Mouse (Mus musculus): Measurements from ENCODE around the gene Ctdnep1.
"Not testable (repeated sequence)": the region's sequence is repeated elsewhere in the genome, so short reads cannot be mapped to it uniquely, and the experiment has no call there.

The Ctdnep1 gene

DNA sequence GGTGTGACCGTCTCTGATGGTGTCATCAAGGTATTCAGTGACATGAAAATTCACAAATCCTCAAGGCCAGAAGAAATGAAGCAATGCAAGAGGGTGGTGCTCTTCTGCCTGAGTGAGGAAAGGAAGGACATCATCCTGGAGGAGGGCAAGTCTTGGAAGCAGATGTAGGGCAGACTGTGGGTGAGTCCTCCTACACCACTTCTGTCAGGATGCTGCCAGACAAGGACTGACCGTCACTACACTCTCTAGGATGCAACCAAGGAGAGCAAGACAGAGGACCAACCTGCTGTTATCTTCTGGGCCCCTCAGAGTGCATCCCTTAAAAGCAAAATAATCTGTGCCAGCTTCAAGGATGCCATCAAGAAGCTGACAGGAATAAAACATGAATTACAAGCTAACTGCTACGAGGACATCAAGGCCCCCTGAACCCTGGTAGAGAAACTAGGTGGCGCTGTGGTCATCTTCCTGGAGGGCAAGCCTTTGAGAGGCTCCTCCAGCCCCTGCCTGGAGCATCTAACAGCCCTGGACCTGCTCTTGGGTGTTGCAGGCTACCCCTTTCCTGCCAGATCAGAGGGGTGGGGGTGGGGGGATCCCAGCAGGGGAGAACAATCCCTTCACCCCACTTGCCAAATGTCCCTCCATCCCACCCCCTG lies 30.0 kb upstream of the Ctdnep1 start:
- no peak for DNase-seq (ENCODE audit: low read depth)

DNA sequence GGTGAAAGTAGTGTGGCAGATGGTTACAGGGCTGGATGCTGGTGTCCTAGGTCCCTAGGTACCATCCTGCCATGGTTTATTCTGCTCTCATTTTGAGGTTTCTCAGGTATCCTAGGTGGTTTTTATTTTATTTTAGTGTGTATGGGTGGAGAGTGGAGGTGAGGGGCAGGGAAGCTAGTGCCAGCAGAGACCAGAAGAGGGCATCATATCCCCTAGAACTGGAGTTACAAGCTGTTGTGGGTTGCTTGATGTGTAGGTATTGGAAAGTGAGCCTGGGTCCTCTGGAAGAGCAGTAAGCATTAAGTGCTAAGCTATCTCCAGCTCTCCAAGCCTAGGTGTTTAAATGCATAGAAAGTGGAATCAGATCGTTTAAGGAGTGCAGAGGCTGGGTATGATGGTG lies 28.7 kb upstream of the Ctdnep1 start:
- DNase-seq (ENCODE audit: low read depth) = no peak

DNA sequence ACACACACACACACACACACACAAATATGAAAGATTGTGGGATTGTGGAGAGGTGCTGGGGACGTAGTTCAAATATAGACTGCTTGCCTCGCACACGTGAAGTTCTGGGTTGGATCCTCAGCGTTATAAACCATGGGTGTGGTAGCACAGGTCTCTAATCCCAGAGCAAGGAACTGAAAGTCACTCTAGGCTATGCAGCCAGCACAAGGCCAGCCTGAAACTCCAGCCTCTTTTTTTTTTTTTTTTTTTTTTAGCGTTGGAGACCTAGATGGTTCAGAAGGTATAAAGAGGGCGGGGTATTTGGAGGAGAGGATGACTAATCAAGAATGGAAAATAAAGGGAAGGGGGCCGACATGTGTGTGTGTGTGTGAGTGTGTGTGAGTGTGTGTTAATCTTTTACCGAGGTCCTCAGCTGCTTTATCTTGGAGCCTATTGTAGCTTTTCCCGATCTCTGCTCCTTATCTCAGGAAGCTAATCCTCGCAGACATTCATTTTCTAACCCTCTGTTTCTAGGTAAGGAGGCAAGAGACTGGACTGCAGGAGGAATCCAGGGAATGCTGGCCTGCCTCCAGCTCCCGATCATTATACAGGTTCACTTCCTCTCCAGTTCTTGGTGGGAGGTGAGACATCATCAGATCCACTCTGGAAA lies 27.6 kb upstream of the Ctdnep1 start:
- DNase-seq (ENCODE audit: low read depth) = no peak

DNA sequence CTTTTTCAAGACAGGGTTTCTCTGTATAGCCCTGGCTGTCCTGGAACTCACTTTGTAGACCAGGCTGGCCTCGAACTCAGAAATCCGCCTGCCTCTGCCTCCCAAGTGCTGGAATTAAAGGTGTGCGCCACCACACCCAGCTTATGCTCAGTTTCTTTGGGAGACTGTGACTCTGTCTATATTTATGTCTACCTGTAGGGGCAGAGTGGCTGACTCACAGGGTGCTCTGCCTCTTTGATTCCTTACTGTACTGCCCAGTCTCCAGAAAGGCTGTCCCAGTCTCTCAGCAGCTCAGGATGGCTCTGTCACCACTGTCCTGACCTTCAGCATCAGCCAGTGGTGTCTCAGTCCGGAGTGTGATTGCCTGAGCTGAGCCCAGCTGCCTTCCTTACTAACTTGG lies 25.3 kb upstream of the Ctdnep1 start:
- not testable (repeated sequence) for DNase-seq (ENCODE audit: low read depth)

DNA sequence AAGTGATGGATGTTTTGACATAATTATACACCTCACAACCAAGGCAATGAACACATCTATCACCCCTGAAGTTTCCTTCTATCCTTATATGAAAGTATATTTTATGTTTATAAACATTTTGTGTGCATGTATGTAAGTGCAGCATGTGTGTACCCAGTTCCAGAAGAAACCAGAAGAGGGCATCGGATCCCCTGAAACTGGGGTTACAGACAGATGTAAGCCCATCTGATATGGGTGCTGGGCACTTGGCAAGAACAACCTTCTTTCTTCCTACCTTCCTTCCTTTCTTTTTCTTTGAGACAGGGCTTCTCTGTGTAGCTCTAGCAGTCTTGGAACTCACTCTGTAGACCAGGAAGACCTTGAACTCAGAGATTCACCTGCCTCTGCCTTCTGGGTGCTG lies 24.7 kb upstream of the Ctdnep1 start:
- DNase-seq (ENCODE audit: low read depth) = no peak

DNA sequence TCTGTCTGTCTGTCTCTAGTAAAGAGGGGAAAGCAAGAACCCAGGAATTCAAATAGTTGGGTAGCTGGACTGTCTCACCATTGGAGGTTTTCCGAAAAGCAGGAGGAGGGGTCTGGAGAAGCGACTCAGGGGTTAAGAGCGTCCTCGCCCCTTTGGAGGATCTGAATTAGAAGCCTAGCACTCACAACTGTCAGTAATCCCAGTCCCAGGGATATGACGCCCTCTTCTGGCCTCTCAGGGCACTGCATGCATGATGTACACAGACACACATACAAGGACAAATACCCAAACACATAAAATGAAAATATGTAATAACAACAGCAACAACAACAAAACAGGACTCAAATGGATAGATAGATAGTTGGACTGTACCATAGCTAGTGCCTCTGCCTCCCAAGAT lies 20.3 kb upstream of the Ctdnep1 start:
- no peak for DNase-seq (ENCODE audit: low read depth)

DNA sequence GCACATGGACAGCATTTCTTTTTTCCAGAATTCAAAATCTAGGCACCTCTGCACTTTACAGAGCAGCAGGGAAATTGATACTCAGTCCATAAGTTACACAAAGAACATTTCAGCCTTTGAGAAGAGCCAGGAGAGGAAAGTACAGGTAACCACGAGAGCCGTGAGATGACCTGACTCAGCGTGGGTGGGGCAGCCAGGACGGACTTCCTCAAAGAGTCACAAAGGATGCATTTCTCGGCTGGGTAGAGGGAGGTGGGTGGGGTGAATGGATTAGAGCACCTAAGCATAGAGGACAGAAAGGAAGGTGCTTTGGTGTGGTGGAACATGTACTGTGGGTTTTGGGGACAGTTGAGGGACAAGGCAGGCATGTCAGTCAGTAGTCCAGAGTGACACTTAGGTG lies 19.1 kb upstream of the Ctdnep1 start:
- no peak for DNase-seq (ENCODE audit: low read depth)

DNA sequence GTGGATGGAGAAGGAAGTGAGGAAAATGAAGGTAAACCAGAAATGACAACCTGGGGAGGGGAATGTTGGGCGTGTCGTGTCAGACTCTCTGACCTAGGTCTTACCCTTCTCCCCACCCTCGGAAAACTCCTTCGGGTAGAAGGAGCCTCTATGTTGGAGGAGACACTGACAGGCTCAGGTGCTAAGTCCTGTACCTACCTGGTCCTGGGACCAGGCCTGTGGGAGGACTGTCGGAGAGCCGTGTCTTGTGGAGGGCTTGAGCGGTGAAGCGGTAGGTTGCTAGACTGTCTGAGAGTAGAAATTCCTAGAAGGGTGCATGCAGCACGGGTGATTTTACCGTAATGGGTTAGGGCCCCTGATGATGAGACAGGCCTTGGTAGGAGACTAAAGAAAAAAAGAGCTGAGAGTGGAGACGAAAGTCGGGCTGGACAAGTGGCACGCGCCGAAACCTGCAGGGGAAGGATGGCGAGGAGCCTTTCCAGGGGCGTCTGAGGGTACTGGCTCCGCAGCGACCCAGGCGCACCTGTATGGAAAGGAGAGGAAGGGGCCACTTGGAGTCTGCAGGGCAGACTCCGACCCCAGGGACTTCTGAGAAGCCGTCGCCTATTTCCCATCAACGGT lies 16.2 kb upstream of the Ctdnep1 start, which contains the start of gene Cldn7:
Gene Cldn7, plus strand, starts transcription at position 130 of the 621 bp plus-strand sequence.
- DNase-seq (ENCODE audit: low read depth) = no peak

DNA sequence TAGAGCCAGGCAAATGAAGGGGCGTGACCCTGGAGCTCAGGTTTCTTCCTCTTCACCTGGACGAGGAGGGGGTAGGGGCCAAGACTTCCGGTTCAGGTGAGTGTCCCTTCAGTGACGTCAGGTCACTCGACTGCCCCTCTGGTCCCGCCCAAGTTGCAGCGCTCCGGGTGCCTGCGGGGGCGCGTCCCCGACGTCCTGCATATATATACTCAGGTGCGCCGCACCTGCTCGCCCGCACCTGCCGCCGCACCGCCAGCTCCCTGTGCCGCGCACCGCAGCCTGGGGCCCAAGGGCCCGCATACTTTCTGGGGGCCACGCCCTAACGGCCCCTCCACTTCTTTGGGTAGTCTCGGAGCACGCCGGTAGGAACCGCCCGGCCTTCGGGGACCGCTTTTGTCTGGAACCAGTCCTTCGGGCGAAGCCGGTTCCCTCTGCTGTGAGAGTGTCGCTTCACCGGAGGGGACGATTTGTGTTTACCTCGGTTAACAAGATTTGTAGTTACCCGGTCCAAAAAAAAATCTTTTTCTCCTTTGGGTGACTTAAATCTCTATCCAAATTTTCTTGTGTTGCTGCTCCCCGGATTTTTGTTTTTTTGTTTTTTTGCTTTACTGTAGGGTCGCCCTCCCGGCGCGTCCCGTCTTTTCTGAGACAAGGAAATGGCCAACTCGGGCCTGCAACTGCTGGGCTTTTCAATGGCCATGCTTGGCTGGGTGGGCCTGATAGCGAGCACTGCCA lies 15.5 kb upstream of the Ctdnep1 start:
- no peak for DNase-seq (ENCODE audit: low read depth)

DNA sequence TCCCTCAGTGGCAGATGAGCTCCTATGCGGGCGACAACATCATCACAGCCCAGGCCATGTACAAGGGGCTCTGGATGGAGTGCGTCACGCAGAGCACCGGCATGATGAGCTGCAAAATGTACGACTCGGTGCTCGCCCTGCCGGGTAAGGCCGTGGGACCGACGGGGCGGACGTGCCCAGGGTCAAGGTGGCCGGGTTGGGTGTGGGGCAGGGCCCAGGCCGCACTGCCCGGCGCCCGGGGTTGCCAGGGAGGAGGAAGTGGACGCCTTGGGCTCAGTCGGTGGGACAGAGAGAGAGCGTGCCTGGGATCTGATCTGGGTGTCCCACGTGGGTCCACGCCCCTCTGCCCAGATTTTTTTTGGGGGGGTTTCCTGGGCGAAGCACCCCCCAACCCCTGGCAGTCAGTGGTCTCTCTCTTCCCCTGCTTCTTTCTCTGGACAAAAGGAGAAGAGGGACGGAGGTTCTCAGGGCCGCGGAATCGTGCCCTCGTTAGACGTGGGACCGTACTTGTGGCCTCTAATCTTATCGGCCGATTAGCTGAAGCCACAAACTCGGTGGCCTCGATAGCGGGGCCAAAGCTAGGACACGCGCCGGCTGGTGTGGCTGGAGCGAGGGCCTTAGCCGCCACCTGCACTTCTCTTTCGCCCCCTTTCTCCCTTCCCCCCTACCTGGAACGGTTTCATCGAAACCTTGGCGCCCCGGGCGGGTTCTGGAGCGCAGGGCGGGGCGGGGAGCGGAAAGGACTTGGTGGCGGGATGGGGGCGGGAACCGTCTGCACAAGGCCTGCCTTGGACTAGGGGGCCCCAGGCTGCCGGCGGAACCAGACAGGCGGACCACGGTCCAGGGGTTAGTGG lies 14.7 kb upstream of the Ctdnep1 start:
- no peak for DNase-seq (ENCODE audit: low read depth)

DNA sequence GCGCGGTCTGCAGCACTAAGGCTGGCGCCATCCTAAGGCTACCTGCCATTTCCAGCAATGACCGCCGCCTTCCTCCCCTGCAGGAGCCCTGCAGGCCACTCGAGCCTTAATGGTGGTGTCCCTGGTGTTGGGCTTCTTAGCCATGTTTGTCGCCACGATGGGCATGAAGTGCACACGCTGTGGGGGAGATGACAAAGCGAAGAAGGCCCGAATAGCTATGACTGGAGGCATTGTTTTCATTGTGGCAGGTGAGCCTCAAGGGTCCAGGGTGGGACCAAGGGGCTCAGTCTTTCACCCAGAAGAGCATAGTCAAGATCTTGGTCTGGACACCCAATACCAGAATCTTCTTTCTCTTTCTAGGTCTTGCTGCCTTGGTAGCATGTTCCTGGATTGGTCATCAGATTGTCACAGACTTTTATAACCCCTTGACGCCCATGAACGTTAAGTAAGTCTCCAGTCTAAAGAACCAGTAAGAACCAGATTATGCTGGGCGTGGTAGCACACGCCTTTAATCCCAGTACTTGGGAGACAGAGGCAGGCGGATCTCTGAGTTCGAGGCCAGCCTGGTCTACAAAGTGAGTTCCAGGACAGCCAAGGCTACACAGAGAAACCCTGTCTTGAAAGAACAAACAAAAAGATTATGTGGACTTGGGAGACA lies 14.0 kb upstream of the Ctdnep1 start:
- no peak for DNase-seq (ENCODE audit: low read depth)

DNA sequence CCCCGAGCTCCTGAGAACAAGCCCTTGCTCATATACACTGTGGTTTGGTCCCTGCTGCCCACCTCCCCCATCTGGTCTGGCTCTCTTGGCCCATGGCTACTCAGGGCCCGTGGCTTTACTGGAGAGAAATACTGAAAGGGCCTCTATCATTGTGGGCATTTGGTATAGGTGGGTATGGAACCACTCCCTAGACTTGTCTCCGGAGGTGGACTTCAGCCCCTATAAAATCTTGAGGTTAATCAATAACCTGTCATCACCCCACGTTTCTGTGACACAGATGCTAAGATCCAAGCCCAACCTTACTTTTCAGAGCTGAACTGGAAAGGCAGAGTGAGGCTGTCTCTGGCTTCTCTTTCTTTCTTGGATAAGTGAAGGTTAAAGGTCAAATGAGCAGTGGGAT lies 12.2 kb upstream of the Ctdnep1 start:
- DNase-seq (ENCODE audit: low read depth) = no peak

DNA sequence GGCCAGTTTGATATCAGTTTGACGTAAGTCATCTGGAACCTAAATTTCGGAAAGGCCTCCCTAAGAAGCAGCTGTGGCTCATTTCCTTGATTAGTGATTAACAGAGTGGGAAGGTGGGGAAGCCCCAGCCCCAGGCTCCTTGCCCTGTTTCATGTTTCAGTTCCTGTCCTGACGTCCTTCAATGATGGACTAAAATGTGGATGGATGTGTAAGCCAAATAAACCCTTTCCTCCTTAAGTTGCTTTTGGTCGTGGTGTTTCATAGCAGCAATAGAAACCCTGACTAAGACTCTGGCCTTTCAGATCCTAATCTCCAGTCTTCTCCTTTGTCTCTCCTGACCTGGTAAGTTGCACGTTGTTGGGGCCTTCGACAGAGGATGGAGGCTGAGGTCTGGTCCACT lies 10.7 kb upstream of the Ctdnep1 start:
- no peak for DNase-seq (ENCODE audit: low read depth)

DNA sequence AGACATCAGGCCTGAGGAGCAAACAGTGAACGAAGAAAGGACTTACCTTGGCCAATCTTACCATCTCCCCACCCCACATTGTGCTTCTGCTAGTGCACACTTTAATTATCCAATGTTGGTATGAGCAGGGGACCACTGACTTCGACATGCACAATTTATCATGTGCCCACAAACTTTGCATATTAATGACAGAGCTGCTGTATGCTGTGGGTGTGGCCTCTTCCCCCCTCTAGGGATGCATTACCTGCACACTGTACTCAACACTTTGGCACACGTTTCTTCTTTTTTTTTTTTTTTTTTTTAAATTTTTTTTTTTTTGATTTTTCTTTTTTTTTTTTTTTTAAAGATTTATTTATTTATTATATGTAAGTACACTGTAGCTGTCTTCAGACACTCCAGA lies 10.2 kb upstream of the Ctdnep1 start:
- no peak for DNase-seq (ENCODE audit: low read depth)

DNA sequence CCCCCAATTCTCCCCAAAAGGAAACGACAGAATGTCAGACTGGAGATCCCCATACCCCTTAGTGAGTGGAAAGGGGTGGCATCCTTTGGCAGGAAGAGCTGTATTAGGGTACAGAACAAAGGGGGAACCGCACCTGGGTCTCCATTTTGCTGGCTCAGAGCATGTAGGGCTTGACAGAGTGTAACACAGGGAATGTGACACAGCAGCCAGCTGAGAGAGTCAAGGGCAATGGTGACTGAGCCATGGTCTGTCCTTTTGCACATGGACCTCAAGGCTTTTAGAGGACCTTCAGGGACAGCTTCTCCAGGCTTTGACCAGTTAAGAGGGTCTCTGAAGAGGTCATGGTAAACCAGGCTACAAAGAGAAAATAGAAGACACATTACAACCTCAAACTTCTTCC lies 6.0 kb upstream of the Ctdnep1 start:
- DNase-seq (ENCODE audit: low read depth) = no peak

DNA sequence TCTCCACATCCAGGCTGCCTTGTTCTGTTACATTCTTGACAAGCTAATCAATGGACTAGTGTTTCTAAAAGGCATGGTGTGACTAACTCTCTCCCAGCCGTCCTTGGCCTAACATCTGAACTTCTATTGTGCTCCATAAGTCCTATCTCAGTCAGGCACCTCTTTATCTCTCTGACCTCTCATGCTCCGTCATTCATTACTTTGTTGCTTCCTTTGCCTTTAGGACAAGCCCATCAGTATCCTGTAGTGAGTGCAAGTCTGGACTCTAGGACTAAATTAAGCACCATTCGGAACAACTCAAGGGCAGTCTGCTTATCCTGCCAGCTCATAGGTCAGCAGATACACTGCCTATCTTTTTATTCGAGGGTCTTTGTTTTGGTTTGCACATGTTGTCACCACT lies 4.7 kb upstream of the Ctdnep1 start:
- no peak for DNase-seq (ENCODE audit: low read depth)

DNA sequence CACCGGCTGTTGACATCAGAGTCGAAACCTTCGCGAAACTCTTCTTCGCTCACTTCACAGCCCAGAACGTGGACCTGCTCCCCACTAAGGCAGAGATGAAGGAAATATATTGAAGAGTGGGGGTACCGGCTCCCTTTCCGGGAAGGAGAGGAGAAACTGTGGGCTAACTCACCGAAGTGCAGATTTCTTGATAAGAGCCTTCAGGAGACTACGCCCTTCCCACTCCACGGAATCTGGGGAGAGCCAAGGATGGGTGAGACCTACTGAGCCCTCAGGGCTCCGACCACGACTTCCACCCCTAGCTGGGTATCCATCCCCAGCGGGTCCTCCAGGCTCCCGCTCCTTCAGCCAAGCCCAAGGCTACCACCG lies 1.1 kb upstream of the Ctdnep1 start:
- no peak for DNase-seq (ENCODE audit: low read depth)

DNA sequence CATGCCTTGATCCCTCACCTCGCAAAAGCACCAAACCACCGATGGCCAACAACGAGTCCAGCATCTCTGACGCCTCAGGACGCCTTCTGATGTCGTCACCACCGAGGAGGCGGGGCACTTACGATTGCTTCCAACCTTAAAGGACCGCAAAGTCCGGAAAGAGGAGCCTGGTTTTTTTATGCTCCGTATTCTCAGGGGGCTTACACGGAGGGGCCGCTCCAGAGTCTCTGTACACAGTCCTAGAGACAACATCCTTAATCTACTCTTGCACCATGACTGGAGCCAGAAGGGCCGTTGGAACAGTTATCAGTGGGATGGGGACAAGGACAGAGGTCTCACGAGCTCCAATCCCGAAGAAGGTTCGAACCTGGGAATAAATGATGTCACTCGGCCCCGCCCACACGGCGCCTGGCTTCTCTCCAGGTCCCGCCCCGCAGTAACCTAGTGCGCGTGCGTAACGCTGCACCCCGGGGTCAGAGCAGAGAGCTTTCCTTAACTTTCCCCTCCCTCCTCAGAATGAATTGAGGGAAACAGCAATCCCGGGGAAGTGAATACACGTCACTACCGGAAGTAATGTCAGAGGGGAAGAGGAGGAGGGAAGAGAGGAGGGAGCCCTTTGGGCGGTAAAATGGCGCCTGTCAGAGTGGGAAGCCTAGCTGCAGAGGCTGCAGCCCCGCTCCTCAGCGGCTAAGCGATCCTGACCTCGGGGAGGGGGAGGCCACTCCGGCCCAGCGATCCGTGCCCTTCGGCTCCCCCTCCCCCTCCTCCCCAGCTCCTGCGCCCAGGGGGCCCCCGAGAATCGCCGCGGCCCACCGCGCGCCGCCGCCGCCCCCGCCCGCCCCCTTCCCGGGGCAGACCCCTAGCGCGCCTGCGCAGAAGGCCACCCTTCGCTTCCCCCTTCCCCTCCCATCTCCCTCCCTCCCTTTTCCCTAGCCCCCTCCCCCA lies 488 bp upstream of the Ctdnep1 start:
- DNase-seq (ENCODE audit: low read depth) = peak; percentile 98

DNA sequence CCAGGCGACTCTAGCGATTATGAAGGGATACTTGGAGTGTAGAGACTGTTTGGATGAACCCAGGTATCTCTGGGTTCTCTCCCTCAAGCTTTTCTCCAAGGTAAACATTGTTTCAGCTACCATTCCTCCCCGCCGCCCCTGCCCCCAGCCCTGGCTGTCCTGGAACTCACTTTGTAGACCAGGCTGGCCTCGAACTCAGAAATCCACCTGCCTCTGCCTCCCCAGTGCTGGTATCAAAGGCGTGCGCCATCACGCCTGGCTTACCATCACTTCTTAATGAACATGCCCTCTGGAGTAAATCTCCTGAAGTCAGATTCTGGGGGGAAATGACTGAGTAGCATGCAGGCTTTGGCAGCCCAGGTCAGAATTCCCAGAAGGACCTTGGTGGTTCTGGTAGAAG lies 1.3 kb downstream of the Ctdnep1 start, which contains the start of gene Elp5:
Gene Elp5, minus strand, starts transcription at position 293 of the 400 bp plus-strand sequence.
- DNase-seq (ENCODE audit: low read depth) = no peak

DNA sequence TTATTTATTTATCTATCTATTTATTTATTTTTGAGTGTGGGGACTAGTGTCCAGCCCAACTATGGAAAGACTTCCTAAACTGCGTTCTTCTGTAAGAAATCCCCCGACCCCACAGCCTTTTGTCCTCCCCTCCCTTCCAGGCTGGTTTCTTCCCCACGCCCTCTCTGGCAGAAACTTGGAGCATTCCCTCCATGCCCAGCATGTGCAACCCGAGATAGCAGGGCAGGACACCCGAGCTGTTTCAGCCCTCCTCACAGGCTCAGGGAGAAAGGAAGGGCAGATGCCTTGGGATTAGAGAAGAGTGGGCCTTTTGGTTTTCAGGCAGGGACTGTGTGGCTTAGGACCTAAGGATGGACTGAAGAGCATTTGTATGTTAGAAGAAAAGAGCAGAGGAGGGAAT lies 1.9 kb downstream of the Ctdnep1 start:
- no peak for DNase-seq (ENCODE audit: low read depth)

Data from fibroblast of lung, adult 2 months (primary cell).